Mouse (Mus musculus) gonadal fat pad, adult 2 months (tissue): Measurements from ENCODE around the gene Slc37a1. TPM values are rescaled to one million over a fixed set of nuclear protein-coding genes. Genes with fewer than 3 reads are reported as not detected.

Experiments
- DNase-seq: peaks from one replicate; pipeline ENCODE4 v3.0.0-alpha.2; 2012; ENCODE audit warnings: low read depth
- polyA plus RNA-seq: library from polyadenylated mRNA; depleted of rRNA; stranded (reverse); fragments of >200 nt; gene quantifications from 2 replicates; pipeline ENCODE4 v1.2.3, GENCODE M21; 2012

The Slc37a1 gene
- polyA plus RNA-seq, 1 experiment = 38.5 TPM

- DNase-seq = no peak
These were observed 8.0 kb downstream of the Slc37a1 start for GRCm38 (mm10) chr17:31294363-31295214.

- DNase-seq = no peak
These were observed 8.8 kb downstream of the Slc37a1 start for GRCm38 (mm10) chr17:31295215-31295891.

GRCm38 (mm10) chr17:31295892-31296781 is 9.5 kb downstream of the Slc37a1 start:
- DNase-seq = no peak

GRCm38 (mm10) chr17:31297521-31297939 is 10.9 kb downstream of the Slc37a1 start:
- DNase-seq = no peak

GRCm38 (mm10) chr17:31298419-31299209 is 12.0 kb downstream of the Slc37a1 start:
- no peak for DNase-seq

- no peak for DNase-seq
These were observed 13.4 kb downstream of the Slc37a1 start for GRCm38 (mm10) chr17:31299981-31300380.

GRCm38 (mm10) chr17:31300736-31301135 is 14.1 kb downstream of the Slc37a1 start:
- DNase-seq = no peak

- no peak for DNase-seq
These were observed 16.8 kb downstream of the Slc37a1 start for GRCm38 (mm10) chr17:31303401-31303800.

GRCm38 (mm10) chr17:31304895-31305775 is 18.5 kb downstream of the Slc37a1 start:
- no peak for DNase-seq

- no peak for DNase-seq
These were observed 19.2 kb downstream of the Slc37a1 start for GRCm38 (mm10) chr17:31305776-31306120.

- no peak for DNase-seq
These were observed 21.2 kb downstream of the Slc37a1 start for GRCm38 (mm10) chr17:31307756-31308155.

GRCm38 (mm10) chr17:31308291-31308816 is 21.8 kb downstream of the Slc37a1 start:
- DNase-seq = no peak

GRCm38 (mm10) chr17:31309281-31309793 is 22.7 kb downstream of the Slc37a1 start:
- DNase-seq = no peak

- no peak for DNase-seq
These were observed 24.5 kb downstream of the Slc37a1 start for GRCm38 (mm10) chr17:31311047-31311446.

GRCm38 (mm10) chr17:31312648-31313047 is 26.1 kb downstream of the Slc37a1 start:
- DNase-seq = no peak

- DNase-seq = no peak
These were observed 28.6 kb downstream of the Slc37a1 start for GRCm38 (mm10) chr17:31315046-31315792.

- no peak for DNase-seq
These were observed 29.4 kb downstream of the Slc37a1 start for GRCm38 (mm10) chr17:31315993-31316392.

GRCm38 (mm10) chr17:31316998-31317397 is 30.4 kb downstream of the Slc37a1 start:
- DNase-seq = no peak
